Mouse (Mus musculus) bone marrow, adult 2 months (tissue): ENCODE results near the gene Ahrr. TPM values are rescaled to one million over a fixed set of nuclear protein-coding genes. Genes with fewer than 3 reads are reported as not detected.

Experiments used
- H3K27ac ChIP-seq: fragments of 200-500 bp; 2 replicates; pipeline ENCODE4 v1.5.1; 2012; ENCODE audit warnings: low read depth, mild to moderate bottlenecking, control low read depth, inconsistent platforms, low read length; ENCODE audit not compliant: control insufficient read depth, poor library complexity, insufficient read depth
- H3K4me1 ChIP-seq: fragments of 200-500 bp; 2 replicates; pipeline ENCODE4 v1.6.1; 2011; ENCODE audit warnings: low read length; ENCODE audit not compliant: control insufficient read depth, insufficient read depth
- H3K4me3 ChIP-seq: fragments of 200-500 bp; replicated peaks from 2 replicates; pipeline ENCODE3; 2011; ENCODE audit warnings: mild to moderate bottlenecking, low read depth, low read length, control low read depth; ENCODE audit not compliant: control insufficient read depth
- CTCF ChIP-seq: fragments of 200-500 bp; IDR thresholded peaks from 2 replicates; pipeline ENCODE4 v1.5.1; 2011; ENCODE audit warnings: low read length, control low read depth; ENCODE audit not compliant: control insufficient read depth, insufficient read depth
- POLR2A ChIP-seq: fragments of 200-500 bp; IDR thresholded peaks from 2 replicates; pipeline ENCODE4 v1.6.1; 2011; ENCODE audit warnings: low read depth, mild to moderate bottlenecking, control low read depth, low read length, borderline replicate concordance; ENCODE audit not compliant: control insufficient read depth
- WGBS: fragments of 180-500 bp; shearing (Covaris S2); methylation state at CpG from one replicate; pipeline ENCODE4 v1.1.7; 2018; 5-methylcytosine and 5-hydroxymethylcytosine counted together
- polyA plus RNA-seq: library from polyadenylated mRNA; stranded (reverse); fragments of >200 nt; gene quantifications from 2 replicates; pipeline ENCODE4 v1.2.4, GENCODE M21; 2011; ENCODE audit warnings: low replicate concordance; ENCODE audit not compliant: missing spikeins, insufficient read depth, insufficient read length

Gene Ahrr
- polyA plus RNA-seq, 1 experiment = not detected

DNA sequence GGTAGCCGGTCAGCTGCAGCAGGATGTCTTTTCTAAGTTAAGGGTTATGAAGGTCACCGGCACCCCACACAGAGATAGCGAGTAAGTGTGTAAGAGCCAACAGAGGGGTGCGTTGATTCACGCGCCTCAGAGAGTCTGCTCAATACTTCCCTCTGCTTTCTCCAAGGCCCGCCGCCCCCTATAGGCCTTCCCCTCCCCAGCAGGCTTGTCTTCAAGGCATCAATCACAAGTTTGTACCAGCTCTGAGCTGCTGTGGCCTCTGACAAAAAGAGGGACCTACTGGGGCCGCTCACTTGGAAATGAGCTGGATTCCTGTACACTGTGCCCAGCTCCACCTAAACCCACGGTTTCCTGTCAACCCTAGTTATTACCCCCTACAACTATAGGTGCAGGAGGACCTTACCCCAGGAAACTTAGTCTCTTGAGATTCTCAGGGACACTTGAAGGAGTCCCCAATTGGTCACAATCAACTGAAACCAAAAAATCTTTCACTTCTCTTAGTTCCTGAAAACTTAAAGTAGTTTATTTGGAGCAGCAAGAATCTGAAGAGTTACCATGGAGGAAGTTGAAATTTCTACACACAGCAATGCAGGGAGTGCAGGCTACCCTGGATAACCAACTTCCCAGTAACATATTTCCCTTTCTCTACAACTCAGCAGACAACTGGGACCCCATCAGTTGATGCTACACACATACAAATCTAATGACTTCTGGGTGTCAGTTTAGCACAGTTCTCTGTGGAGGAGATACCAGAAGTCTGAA is 31.7 kb downstream of the Ahrr start:
- 3% methylated on average over 10 of the region's 10 CpGs for WGBS
- peak overlapping the region; percentile 13 for H3K4me3 ChIP-seq
- TF ChIP-seq POLR2A (no peak; the same call in 1 of the 2 replicates), CTCF (peak; percentile 24; the same call in 1 of the 2 replicates)
- no peaks in the 10 kb centered on the region; the same call in 1 of the 2 replicates for H3K4me1 ChIP-seq
- peak overlapping the region; percentile 83 for H3K27ac ChIP-seq

DNA sequence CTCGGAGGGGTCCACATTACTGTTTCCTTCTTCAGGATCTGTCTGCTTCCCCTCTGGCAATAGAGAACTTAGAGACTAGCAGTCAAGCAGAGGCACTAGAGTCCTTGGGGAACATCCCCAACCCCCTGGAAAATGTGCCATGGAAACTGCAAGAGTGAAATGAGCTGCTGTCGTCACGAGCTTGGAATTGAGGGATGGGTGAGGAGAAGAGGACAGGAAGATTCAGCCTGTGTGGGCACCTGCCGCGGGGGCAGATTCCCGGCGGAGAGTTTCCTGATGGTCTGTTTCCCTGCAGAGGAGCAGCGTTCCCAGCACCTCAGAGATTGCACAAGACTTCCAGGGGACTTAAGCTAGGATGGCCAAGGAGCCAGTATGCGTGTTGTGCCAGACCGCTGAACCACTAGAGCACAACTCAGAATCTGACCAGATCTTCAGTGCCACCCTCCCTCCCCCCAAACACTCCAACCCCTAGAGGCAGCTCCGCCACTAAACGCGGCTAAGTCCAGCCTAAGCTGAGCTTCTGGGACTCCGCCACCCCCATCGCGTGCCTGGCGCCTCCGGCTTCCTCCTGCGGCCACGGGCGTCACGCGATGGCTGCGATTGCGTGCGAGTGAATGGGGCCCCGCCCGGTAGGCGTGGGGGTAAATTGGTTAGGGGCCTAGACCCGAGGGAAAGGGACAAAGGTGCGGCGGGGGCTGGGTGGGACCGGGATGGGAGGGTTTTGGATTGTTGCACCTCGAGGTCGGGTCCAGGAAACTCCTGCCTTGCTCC is 32.5 kb downstream of the Ahrr start:
- H3K4me3 ChIP-seq = peak overlapping the region; percentile 47
- no peaks in the 10 kb centered on the region; the same call in 1 of the 2 replicates for H3K4me1 ChIP-seq
- TF ChIP-seq POLR2A (no peak; the same call in 1 of the 2 replicates), CTCF (no peak)
- peak overlapping the region; percentile 83 for H3K27ac ChIP-seq
- WGBS = 8% methylated on average over 35 of the region's 35 CpGs

DNA sequence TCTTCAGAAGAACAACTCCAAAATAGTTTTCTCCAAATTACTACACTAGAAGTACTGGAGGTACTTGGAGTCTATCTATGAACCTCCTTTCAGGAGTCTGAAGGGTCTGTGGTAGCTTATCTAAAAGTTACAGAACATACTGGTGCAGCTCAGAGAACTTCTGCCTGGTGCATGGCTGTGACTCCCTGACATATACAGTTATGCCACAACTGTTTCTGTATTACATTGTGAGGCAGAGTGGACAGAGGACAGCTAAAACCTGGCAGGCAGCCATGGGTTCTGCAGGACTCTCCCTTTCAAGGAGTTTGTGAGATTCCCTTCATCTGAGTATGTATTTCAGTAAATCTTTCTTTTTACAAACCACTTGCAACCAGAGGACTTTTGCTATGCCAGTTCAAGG is 45.6 kb downstream of the Ahrr start:
- H3K4me1 ChIP-seq = peaks cover 2% of the 10 kb centered on the region
- TF ChIP-seq CTCF (no peak), POLR2A (no peak)
- H3K4me3 ChIP-seq = no peak overlapping the region
- no peak overlapping the region for H3K27ac ChIP-seq

DNA sequence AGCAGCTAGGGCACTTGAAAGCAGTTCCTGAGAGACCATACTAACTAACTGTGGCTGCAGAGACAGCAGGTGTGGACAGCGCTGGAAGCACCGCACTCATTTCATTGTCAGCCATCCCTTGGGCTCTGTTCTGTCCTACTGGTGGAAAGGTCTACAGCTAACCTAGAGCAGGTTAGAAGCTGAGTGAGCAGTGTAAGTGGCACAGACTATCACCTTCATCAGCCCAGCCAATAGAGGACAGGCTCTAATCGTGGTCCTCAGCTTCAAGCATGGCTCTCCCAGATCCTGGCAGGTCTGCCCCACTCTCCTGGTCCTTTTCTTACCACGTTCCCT is 46.3 kb downstream of the Ahrr start:
- no peak for TF ChIP-seq CTCF
- TF ChIP-seq POLR2A = no peak
- Histone ChIP-seq H3K4me1 (peaks cover 2% of the 10 kb centered on the region), H3K4me3 (no peak overlapping the region), H3K27ac (no peak overlapping the region)
- WGBS = 71% methylated on average over 4 of the region's 4 CpGs

DNA sequence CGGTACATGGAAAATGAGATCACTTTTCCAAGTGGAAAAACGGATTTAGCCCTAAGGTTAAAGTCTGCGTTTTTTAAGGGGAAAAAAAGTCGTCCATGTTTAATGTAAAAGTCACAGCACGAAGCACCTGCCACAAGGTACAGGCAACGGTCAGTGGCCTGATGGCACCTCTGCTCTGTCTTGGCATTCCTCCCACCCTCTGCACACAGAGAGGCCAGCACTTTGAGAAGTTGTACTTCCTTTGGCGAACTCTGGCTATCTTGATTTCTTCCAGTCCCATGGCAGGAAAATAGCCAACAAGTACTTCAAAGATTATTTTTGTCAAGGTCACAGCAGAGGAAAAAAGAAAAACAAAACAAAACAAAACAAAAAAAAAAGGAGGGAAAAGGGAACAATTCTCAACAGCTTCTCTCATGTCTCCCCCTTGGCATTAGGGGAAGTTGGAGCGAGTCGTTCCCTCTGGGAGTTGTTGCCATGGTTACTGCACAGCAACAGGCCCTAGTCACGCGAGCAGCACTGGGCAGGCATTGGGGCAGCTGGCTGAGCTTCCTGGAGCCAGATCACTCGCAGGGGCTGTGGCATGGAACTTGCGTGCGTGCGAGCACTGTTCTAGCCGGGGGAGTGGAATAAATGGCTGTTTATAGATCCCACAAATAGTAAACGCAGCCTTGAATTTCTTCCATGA is 46.8 kb downstream of the Ahrr start:
- Histone ChIP-seq H3K4me1 (peaks cover 2% of the 10 kb centered on the region), H3K4me3 (no peak overlapping the region), H3K27ac (no peak overlapping the region)
- TF ChIP-seq CTCF (no peak), POLR2A (no peak)
- 47% methylated on average over 17 of the region's 17 CpGs for WGBS

DNA sequence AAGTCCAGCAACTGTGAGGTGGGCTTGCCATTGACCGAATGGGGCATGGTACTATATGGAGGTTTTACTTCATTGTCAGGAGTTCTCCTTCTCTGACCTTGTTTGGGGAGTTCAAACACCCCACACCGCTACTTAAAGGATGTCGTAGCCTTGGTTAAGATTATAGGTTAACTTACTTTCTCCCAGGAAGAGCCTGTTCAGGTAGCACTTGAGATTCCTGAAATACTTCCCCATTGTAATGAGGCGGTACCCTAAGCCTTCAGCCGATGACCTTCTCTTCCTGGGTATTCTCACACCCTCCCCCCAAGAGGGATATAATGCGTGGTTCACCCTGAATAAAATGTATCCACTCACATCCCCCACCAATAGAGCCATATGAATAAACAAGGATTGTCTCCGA is 54.6 kb downstream of the Ahrr start:
- Histone ChIP-seq H3K27ac (no peak overlapping the region), H3K4me1 (no peaks in the 10 kb centered on the region), H3K4me3 (no peak overlapping the region)
- TF ChIP-seq POLR2A = no peak
- no peak for TF ChIP-seq CTCF
- 77% methylated on average over 7 of the region's 7 CpGs for WGBS

DNA sequence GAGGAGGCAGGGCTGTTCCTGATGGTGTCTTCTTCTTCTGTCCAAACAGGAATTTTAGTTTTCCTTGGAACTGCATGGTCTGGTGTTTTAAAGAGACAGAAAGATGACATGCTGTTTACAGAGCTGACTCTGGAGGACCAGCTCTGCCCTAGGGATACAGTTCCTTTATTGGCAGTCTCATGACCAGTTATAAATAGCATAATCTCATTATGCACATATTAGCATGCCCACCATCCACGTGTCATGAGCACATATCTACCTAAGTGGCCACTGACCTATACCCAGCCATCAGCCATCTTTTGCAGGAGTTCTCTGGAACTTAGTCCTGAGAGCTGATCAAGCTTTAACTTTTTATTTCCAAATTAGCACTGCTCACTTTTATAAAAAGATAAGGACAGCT is 71.5 kb downstream of the Ahrr start:
- Histone ChIP-seq H3K4me1 (no peaks in the 10 kb centered on the region), H3K27ac (no peak overlapping the region), H3K4me3 (no peak overlapping the region)
- TF ChIP-seq CTCF (no peak), POLR2A (no peak)
- WGBS = 47% methylated on average over 1 of the region's 1 CpGs

DNA sequence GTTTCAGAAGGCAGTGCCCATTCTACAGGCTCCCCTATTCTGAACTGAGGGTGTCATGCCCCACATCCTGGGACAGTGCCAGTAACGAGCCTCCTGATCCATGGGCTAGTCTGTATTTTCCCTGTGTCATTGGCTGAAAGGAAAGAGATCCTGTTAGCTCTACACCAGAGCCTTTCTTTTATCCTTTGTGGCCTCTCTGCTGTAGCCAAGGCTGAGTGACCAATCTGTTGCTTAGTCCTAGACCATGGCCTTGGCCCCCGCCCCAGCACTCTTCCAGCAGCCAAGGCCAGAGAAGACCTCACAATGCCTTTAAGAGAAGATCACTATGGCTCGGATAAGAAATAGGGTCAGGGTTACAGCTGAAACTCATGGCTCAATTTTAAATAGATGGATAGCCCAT is 73.7 kb downstream of the Ahrr start:
- TF ChIP-seq POLR2A (no peak), CTCF (no peak)
- H3K4me3 ChIP-seq = no peak overlapping the region
- H3K27ac ChIP-seq = no peak overlapping the region
- no peaks in the 10 kb centered on the region for H3K4me1 ChIP-seq
- 78% methylated on average over 3 of the region's 3 CpGs for WGBS
